Mouse (Mus musculus) heart, postnatal 36 days (tissue): ENCODE results near the gene Tmem116. TPM values are rescaled to one million over a fixed set of nuclear protein-coding genes. Genes with fewer than 3 reads are reported as not detected.

ENCODE experiments used
- DNase-seq, 2 experiments: peaks; one replicate each; pipeline ENCODE4 v3.0.0; 2021 to 2022
- intact Hi-C: fragments of 180-260 bp; cut with DNase I; formaldehyde crosslinking; loops from one replicate; pipeline ENCODE4 v1.15.1; 2025
- total RNA-seq, 2 experiments: library from RNA; stranded (reverse); gene quantifications; 2 replicates each; pipeline ENCODE4 v1.2.3; 2021

Gene Tmem116
- total RNA-seq, 2 experiments from 2014 or later: 11.9 to 12.4 TPM

DNA sequence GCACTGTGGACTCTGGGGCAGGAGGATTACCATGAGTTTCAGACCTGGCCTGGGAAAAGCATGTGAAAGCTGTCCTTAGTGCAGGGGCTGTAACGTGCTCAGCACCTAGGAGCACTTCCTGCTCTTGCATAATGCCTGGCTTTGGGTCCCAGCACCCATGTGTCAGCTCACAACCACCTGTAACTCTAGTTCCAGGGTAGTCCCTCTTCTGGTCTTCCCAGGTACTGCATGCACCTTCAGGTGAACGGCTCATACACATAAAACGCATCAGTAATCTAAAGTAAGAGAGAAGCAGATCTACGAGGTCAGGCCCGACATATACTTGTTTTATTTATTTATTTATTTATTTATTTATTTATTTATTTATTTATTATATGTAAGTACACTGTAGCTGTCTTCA lies 82.8 kb downstream of the Tmem116 start:
- intact Hi-C loops: no loop called here
- no peak for DNase-seq

- no peak for DNase-seq
Observed at GRCm38 (mm10) chr5:121535116-121535515, 83.4 kb downstream of the Tmem116 start.

GRCm38 (mm10) chr5:121536921-121537555 lies 85.3 kb downstream of the Tmem116 start:
- intact Hi-C loops: no loop called here
- no peak for DNase-seq

More at GRCm38 (mm10) chr5:121535116-121535515, 83.4 kb downstream of the Tmem116 start:
- intact Hi-C loops: no loop called here

GRCm38 (mm10) chr5:121537588-121537987 lies 85.9 kb downstream of the Tmem116 start:
- no peak for DNase-seq
- intact Hi-C loops: no loop called here

- intact Hi-C loops: loop anchor here (5.0 kb wide), 1 partner anchor 88 kb away; the partner anchor contains the start of genes Erp29 and Tmem116
- DNase-seq: no peak
Observed at GRCm38 (mm10) chr5:121540066-121540465, 88.4 kb downstream of the Tmem116 start.

GRCm38 (mm10) chr5:121541235-121541634 lies 89.5 kb downstream of the Tmem116 start:
- DNase-seq: no peak
- intact Hi-C loops: loop anchor here (5.0 kb wide), 1 partner anchor 89 kb away; the partner anchor contains the start of genes Erp29 and Tmem116

DNA sequence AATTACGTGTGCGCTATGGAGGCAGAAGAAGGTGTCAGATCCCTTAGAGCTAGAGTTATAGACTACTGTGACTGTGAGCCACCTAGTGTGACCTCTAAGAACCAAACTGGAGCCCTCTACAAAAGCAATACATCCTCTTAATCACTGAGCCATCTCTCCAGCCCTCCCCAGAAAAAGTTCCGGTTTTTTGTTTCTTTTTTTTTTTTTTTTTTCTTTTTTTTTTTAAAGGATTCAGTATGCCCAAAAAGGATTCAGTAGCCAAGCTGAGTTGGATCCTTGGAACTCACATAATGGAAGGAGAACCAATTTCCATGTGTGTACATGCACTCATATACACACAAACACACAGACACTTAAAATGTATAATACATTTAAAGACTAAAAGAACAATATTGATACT lies 91.7 kb downstream of the Tmem116 start:
- intact Hi-C loops: loop anchor here (5.0 kb wide), 1 partner anchor 91 kb away; the partner anchor contains the start of genes Erp29 and Tmem116
- DNase-seq: no peak

DNA sequence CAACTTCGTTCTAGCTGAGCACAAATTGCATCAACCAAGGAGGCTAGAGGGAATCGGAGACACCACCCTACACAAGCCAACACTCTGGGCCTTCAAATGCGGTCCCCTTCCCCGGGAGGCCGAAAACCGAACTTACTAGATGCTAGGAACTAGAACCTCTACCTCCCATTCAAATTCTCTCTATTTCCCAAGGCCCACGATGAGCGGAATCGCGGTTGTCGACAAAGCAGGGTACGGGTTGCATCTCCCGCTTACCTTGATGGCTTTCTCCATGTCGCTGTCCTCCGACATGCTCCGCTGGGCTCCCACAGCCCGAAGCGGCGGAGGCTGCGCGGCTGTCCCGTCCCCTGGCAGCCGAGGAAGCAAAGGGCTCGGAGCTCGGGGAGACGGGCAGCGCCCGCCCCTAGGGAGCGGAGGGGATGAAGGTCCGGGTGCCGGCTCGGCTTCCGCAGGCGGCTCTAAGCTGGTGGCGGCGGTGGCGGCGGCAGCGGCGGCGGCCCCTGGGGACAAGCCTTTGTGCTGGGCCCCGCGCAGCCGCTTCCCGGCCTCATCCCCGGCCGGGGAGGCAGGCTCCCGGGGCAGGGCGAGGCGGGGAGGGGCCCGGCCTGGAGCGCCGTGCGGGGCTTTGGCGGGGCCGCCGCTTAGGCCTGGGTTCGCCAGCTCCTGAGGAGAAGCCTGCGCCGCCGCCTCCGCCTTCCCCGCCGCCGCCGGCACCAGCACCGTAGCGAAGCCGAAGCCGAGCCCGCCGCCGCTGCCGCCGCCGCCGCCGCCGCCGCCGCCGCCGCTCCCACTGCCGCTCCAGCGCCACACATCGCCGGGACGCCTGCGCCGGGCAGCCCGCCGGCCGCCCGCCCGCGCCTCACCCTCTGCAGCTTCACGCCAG lies 93.5 kb downstream of the Tmem116 start, which contains the start of the genes Adam1a and Gm42878:
Adam1a (minus strand) TSS at position 573 of the 883 bp plus-strand sequence.
Gm42878 (minus strand) TSS at position 573 of the 883 bp plus-strand sequence.
- intact Hi-C loops: loop anchor here (5.0 kb wide), 1 partner anchor 93 kb away; the partner anchor contains the start of genes Erp29 and Tmem116

GRCm38 (mm10) chr5:121545793-121546529 lies 94.3 kb downstream of the Tmem116 start, which contains the start of gene Mapkapk5:
Gene Mapkapk5, minus strand, starts transcription at chr5:121545905.
- intact Hi-C loops: loop anchor here (2.0 kb wide), 1 partner anchor 57 kb away; no protein-coding TSS in a partner anchor
- DNase-seq: peak; percentile 99 to 100

More for the DNA sequence above, 93.5 kb downstream of the Tmem116 start, which contains the start of the genes Adam1a and Gm42878:
- no peak for DNase-seq

DNA sequence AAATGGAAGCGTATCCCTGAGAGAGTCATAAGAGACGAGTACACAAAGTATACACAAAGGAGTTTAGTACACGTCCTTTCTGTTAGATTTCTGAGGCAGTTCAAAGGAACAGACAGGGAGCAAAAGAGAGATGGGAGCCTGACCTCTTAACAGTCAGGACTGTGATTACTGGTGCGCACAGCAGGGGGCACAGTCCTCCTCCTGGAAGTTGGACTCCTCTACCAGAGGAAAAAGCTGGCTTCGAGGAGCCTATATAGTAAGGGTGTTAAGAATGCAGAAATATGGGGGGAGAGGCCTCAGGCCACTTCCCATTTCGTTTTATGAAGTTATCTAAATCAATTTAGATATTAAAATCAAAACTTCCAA lies 94.8 kb downstream of the Tmem116 start:
- intact Hi-C loops: loop anchor here (2.0 kb wide), 1 partner anchor 56 kb away; no protein-coding TSS in a partner anchor
- DNase-seq: peak; percentile 35 to 44

GRCm38 (mm10) chr5:121547084-121547483 lies 95.4 kb downstream of the Tmem116 start:
- intact Hi-C loops: loop anchor here (2.0 kb wide), 1 partner anchor 56 kb away; no protein-coding TSS in a partner anchor
- no peak for DNase-seq

- intact Hi-C loops: no loop called here
- DNase-seq: no peak
Observed at GRCm38 (mm10) chr5:121549196-121549595, 97.5 kb downstream of the Tmem116 start.

GRCm38 (mm10) chr5:121562436-121562835 lies 110.7 kb downstream of the Tmem116 start:
- DNase-seq: no peak
- intact Hi-C loops: no loop called here

GRCm38 (mm10) chr5:121564468-121564895 lies 112.8 kb downstream of the Tmem116 start:
- DNase-seq: peak; percentile 88 to 93
- intact Hi-C loops: loop anchor here (1.0 to 2.0 kb wide), 2 partner anchors 18 to 38 kb away; no protein-coding TSS in a partner anchor

GRCm38 (mm10) chr5:121566035-121566681 lies 114.5 kb downstream of the Tmem116 start:
- no peak for DNase-seq
- intact Hi-C loops: no loop called here

DNA sequence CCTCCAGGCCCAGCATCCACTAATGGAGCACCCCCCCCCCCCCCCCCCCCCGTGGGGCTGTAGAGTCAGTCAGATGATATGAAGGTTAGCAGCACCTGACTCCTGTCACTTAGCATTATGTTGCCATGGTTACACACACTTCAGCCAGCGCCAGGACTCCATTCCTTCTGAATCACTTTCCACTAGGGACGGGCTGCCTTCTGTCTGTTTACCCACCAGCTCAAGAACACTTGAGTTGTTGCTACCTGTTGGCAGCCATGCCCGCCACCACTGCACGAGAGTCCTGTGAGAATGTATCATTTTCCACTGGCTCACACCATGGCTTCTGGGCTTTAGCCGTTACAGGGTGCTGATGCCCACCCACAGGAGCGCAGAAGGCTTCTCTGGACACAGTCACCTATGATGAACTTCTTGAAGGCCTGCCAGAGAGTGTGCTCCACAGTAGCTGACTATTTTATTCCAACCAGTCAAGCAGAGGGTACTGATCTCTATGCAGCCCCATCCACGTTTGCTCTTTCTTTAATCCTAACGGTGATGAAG lies 118.3 kb downstream of the Tmem116 start:
- intact Hi-C loops: no loop called here
- no peak for DNase-seq

DNA sequence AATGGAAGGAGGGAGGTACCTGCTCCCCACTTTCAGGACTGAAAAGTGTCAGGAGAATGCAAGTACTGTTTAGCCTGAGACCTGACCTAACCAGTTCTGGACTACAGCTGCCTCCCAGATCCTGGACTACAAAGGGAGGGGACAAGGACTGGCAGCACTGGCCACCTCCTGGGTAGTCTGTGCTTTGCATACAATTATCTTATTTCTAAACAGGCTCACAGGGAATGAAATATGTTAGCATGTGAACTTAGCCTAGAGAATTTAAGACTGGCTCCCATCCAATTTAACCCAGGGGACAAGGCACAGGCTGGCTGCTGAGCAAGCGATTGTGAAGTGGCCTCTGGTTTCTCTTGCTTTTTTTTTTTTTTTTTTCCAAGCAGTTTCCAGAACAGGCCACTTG lies 119.1 kb downstream of the Tmem116 start:
- intact Hi-C loops: no loop called here
- no peak for DNase-seq
